Mouse (Mus musculus) lung, adult 2 months (tissue): Measurements from ENCODE around the gene Tcfl5.

Experiments
- CTCF ChIP-seq: fragments of 200-500 bp; IDR thresholded peaks from 2 replicates; pipeline ENCODE4 v1.5.1; 2011; ENCODE audit warnings: mild to moderate bottlenecking, low read length, control low read depth; ENCODE audit not compliant: insufficient read depth
- POLR2A ChIP-seq: fragments of 200-500 bp; IDR thresholded peaks from 2 replicates; pipeline ENCODE4 v1.6.1; 2011; ENCODE audit warnings: low read depth, mild to moderate bottlenecking, control low read depth, low read length, borderline replicate concordance; ENCODE audit errors: extremely low read depth

DNA sequence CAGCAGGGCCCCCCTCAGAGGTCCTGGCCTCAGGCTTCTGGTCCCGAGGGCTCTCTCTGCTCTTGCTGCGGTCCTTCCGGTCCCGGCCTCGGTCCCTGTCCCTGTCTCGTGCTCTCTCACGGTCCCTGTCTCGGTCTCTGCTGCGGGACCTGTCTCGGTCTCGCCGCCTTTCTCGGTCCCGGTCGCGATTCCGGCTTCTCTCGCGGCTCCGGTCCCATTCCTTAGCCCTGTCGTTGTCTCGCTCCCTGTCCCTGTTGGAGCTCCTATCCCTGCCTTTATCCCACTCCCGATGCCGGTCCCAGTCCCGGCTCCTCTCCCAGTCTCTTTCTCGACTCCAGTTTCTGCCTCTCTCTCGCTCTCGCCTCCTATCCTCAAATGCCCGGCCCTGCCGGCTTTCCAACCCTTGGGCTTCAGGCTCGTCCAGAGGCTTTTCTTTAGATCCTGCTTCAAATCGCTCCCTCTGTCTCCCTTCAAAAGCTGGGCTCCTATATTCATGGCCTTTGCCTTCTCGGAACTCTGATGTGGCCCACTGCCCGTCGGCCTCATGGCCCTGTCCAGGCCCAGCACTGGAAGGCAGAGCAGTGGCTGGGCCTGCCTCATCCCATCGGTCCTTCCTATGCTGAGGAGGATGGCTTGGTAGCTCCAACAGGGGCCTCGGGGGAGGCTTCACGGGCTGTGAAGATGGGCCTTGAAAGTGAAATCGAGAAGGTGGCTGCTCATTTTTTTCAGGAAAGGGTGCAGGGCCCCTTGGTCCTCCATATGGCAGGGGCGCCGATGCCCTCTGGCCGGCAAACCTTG is 17.0 kb upstream of the Tcfl5 start:
- TF ChIP-seq CTCF: no peak
- no peak for TF ChIP-seq POLR2A
